Mouse (Mus musculus) brain, embryonic 14.5 days (tissue): Measurements from ENCODE around the gene Asap2.

ENCODE experiments used
- CTCF ChIP-seq: fragments of 200-500 bp; IDR thresholded peaks from 2 replicates; pipeline ENCODE4 v1.5.1; 2012; ENCODE audit warnings: inconsistent platforms, mild to moderate bottlenecking, moderate library complexity, borderline replicate concordance; ENCODE audit not compliant: insufficient read depth, insufficient read length; ENCODE audit errors: extremely low read depth
- POLR2A ChIP-seq: fragments of 200-500 bp; IDR thresholded peaks from 2 replicates; pipeline ENCODE4 v1.6.1; 2012; ENCODE audit warnings: mild to moderate bottlenecking, inconsistent platforms, borderline replicate concordance; ENCODE audit not compliant: poor library complexity, insufficient read depth, insufficient read length, severe bottlenecking; ENCODE audit errors: extremely low read depth

DNA sequence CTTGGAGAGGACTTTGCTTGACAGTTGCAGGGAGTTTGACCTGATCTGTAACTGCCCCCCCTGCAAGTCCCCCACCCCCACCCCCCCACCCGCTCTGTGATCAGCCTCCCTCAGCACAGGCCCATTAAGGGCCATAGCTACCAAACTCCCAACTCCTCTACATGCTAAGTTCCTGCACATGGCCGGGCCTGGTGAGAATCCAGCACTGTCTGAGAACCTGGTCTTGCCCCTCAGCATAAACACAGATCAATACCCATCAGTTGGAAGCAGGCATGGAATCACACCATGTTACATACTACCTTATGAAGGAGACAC, 276.5 kb downstream of the Asap2 start:
- TF ChIP-seq CTCF (no peak), POLR2A (no peak)
